Mouse (Mus musculus) frontal cortex, postnatal 14 days (tissue): ENCODE data around the gene Stard10.

ENCODE experiments used
- DNase-seq, 2 experiments: peaks; one replicate each; pipeline ENCODE4 v3.0.0; 2022; ENCODE audit warnings: low spot score in 2 of 2

The Stard10 gene

GRCm38 (mm10) chr7:101373082-101373481 is 56.2 kb downstream of the Stard10 start:
- DNase-seq: no peak

GRCm38 (mm10) chr7:101374155-101374554 is 57.3 kb downstream of the Stard10 start:
- DNase-seq: no peak

- no peak for DNase-seq
Observed at GRCm38 (mm10) chr7:101376701-101377340, 59.9 kb downstream of the Stard10 start.

- DNase-seq: peak in 1 of 2 experiments; percentile 34
Observed at GRCm38 (mm10) chr7:101377741-101378262, 60.9 kb downstream of the Stard10 start.

GRCm38 (mm10) chr7:101378285-101378684 is 61.4 kb downstream of the Stard10 start:
- no peak for DNase-seq

GRCm38 (mm10) chr7:101378796-101379465 is 62.0 kb downstream of the Stard10 start:
- no peak for DNase-seq

GRCm38 (mm10) chr7:101379732-101380131 is 62.8 kb downstream of the Stard10 start:
- no peak for DNase-seq

GRCm38 (mm10) chr7:101381512-101381911 is 64.6 kb downstream of the Stard10 start:
- no peak for DNase-seq

GRCm38 (mm10) chr7:101382378-101382777 is 65.5 kb downstream of the Stard10 start:
- no peak for DNase-seq

- no peak for DNase-seq
Observed at GRCm38 (mm10) chr7:101383756-101384155, 66.9 kb downstream of the Stard10 start.

- DNase-seq: no peak
Observed at GRCm38 (mm10) chr7:101384931-101385330, 68.0 kb downstream of the Stard10 start.

- DNase-seq: no peak
Observed at GRCm38 (mm10) chr7:101385331-101385733, 68.4 kb downstream of the Stard10 start.

- no peak for DNase-seq
Observed at GRCm38 (mm10) chr7:101385866-101386452, 69.1 kb downstream of the Stard10 start.

GRCm38 (mm10) chr7:101389256-101389655 is 72.4 kb downstream of the Stard10 start:
- DNase-seq: no peak

GRCm38 (mm10) chr7:101391909-101392479 is 75.1 kb downstream of the Stard10 start:
- no peak for DNase-seq

- DNase-seq: no peak
Observed at GRCm38 (mm10) chr7:101393015-101393414, 76.1 kb downstream of the Stard10 start.

GRCm38 (mm10) chr7:101393694-101394504 is 77.0 kb downstream of the Stard10 start:
- no peak for DNase-seq

GRCm38 (mm10) chr7:101394569-101394968 is 77.7 kb downstream of the Stard10 start:
- no peak for DNase-seq

- DNase-seq: no peak
Observed at GRCm38 (mm10) chr7:101395471-101395870, 78.6 kb downstream of the Stard10 start.
